Mouse (Mus musculus) heart, adult 2 months (tissue): ENCODE results near the gene Prmt2.

ENCODE experiments used
- EP300 ChIP-seq: fragments of 200-500 bp; IDR thresholded peaks from 2 replicates; pipeline ENCODE4 v1.6.1; 2011; ENCODE audit warnings: low read depth, low read length, control low read depth; ENCODE audit not compliant: insufficient read depth
- POLR2A ChIP-seq: fragments of 200-500 bp; IDR thresholded peaks from 2 replicates; pipeline ENCODE4 v1.6.1; 2011; ENCODE audit warnings: mild to moderate bottlenecking, low read depth, low read length, control low read depth; ENCODE audit not compliant: insufficient read depth

DNA sequence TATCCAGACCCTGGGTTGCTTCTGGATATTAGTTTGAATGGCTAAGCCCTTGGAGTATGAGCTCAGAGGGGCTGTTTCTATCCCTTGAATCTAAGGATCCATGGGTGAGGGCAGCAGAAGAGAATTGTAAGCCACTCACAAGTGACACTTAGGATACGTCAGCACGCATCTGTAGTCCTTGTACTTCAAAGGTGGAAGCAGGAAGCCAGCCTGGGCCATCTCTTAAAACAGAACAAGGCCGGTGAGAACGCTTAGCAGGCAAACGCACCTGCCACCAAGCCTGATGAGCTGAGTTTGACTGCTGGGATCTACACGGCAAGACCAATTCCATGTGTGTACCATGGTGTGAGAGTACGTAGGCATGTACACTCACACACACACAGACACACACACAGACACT, 19.6 kb upstream of the Prmt2 start:
- TF ChIP-seq POLR2A, result no peak
- no peak for TF ChIP-seq EP300
